Mouse (Mus musculus) myocyte (in vitro differentiated cells): ENCODE data around the gene Bhlhe40.

Experiments used
- MAX ChIP-seq: IDR thresholded peaks from one replicate; pipeline ENCODE4 v1.6.1; 2011; ENCODE audit warnings: low read depth, mild to moderate bottlenecking, control low read depth
- POLR2AphosphoS2 ChIP-seq: IDR thresholded peaks from one replicate; pipeline ENCODE4 v1.6.1; 2011; ENCODE audit warnings: low read depth, control low read depth; ENCODE audit not compliant: insufficient read length

GRCm38 (mm10) chr6:108674221-108674620 lies 13.8 kb downstream of the Bhlhe40 start:
- no peak for TF ChIP-seq POLR2AphosphoS2
- TF ChIP-seq MAX, result no peak
